Mouse (Mus musculus) embryonic facial prominence, embryonic 11.5 days (tissue): ENCODE results near the gene Gatad2b. TPM values are rescaled to one million over a fixed set of nuclear protein-coding genes. Genes with fewer than 3 reads are reported as not detected.

Source experiments
- ATAC-seq: fragments of 200-750 bp; cut with Nextera tagmentation; replicated peaks from 2 replicates; pipeline ENCODE4 v1.8.0; 2017; ENCODE audit warnings: low read depth; ENCODE audit not compliant: insufficient number of reproducible peaks, low FRiP score, low TSS enrichment
- DNase-seq: peaks from one replicate; pipeline ENCODE4 v3.0.0-alpha.2; 2015; ENCODE audit warnings: low spot score
- H3K27ac ChIP-seq: fragments of 300-500 bp; sonication (generic); replicated peaks from 2 replicates; pipeline ENCODE4 v1.5.1; 2014; ENCODE audit warnings: mild to moderate bottlenecking, low read depth, low read length, control low read depth
- H3K27me3 ChIP-seq: fragments of 300-500 bp; sonication (generic); 2 replicates; pipeline ENCODE4 v1.6.1; 2014; ENCODE audit warnings: mild to moderate bottlenecking, low read length, moderate library complexity, mixed read lengths; ENCODE audit not compliant: control insufficient read depth, insufficient read depth
- H3K36me3 ChIP-seq: fragments of 300-500 bp; sonication (generic); replicated peaks from 2 replicates; pipeline ENCODE4 v1.6.1; 2014; ENCODE audit warnings: low read depth, mild to moderate bottlenecking, low read length, moderate library complexity, mixed read lengths; ENCODE audit not compliant: control insufficient read depth, insufficient read depth
- H3K4me1 ChIP-seq: fragments of 300-500 bp; sonication (generic); 2 replicates; pipeline ENCODE4 v1.6.1; 2014; ENCODE audit warnings: low read length, mixed read lengths; ENCODE audit not compliant: control insufficient read depth, insufficient read depth
- H3K4me2 ChIP-seq: fragments of 300-500 bp; sonication (generic); 2 replicates; pipeline ENCODE4 v1.6.1; 2014; ENCODE audit warnings: low read depth, mild to moderate bottlenecking, control low read depth, low read length, moderate library complexity
- H3K4me3 ChIP-seq: fragments of 300-500 bp; sonication (generic); 2 replicates; pipeline ENCODE4 v1.5.1; 2014; ENCODE audit warnings: low read depth, low read length, control low read depth
- H3K9ac ChIP-seq: fragments of 300-500 bp; sonication (generic); replicated peaks from 2 replicates; pipeline ENCODE4 v1.6.1; 2014; ENCODE audit warnings: mild to moderate bottlenecking, control low read depth, low read length
- H3K9me3 ChIP-seq: fragments of 300-500 bp; sonication (generic); replicated peaks from 2 replicates; pipeline ENCODE4 v1.6.1; 2016; ENCODE audit warnings: mild to moderate bottlenecking, low read length, inconsistent platforms, mixed read lengths; ENCODE audit not compliant: control insufficient read depth
- WGBS: fragments of 180-500 bp; shearing (Covaris S2); extraction: QIAGEN DNeasy Blood & Tissue Kit; methylation state at CpG from one replicate; pipeline ENCODE4 v1.1.7; 2014; 5-methylcytosine and 5-hydroxymethylcytosine counted together
- polyA plus RNA-seq: library from polyadenylated mRNA; unstranded; fragments of >200 nt; fragmentation: Nextera tagmentation; extraction: Ambion mirVana; gene quantifications from 2 replicates; pipeline ENCODE4 v1.2.1, GENCODE M21; 2014

Gene Gatad2b
- polyA plus RNA-seq, 1 experiment from 2014 or later = 12.6 TPM

- Histone ChIP-seq H3K27ac (no peak overlapping the region), H3K9ac (no peak overlapping the region), H3K4me1 (no peaks in the 10 kb centered on the region), H3K27me3 (no peaks in the 10 kb centered on the region), H3K36me3 (no peaks in the 10 kb centered on the region), H3K4me2 (no peak overlapping the region), H3K4me3 (no peak overlapping the region), H3K9me3 (no peaks in the 10 kb centered on the region)
- ATAC-seq (peak; percentile 67), DNase-seq (no peak)
- 50% methylated on average over 1 of the region's 1 CpGs for WGBS
These were observed 83.2 kb downstream of the Gatad2b start for GRCm38 (mm10) chr3:90376247-90376585.

- no peak overlapping the region for H3K4me2 ChIP-seq
- H3K27me3 ChIP-seq = no peaks in the 10 kb centered on the region
- H3K4me3 ChIP-seq = no peak overlapping the region
- DNase-seq = no peak
- H3K9ac ChIP-seq = no peak overlapping the region
- H3K27ac ChIP-seq = no peak overlapping the region
- no peaks in the 10 kb centered on the region for H3K9me3 ChIP-seq
- 91% methylated on average over 5 of the region's 5 CpGs for WGBS
- ATAC-seq = no peak
- no peaks in the 10 kb centered on the region for H3K36me3 ChIP-seq
- no peaks in the 10 kb centered on the region for H3K4me1 ChIP-seq
These were observed 85.5 kb downstream of the Gatad2b start for GRCm38 (mm10) chr3:90378496-90378895.

GRCm38 (mm10) chr3:90381727-90382126 is 88.7 kb downstream of the Gatad2b start:
- Histone ChIP-seq H3K9ac (no peak overlapping the region), H3K4me3 (no peak overlapping the region), H3K36me3 (no peaks in the 10 kb centered on the region), H3K27me3 (no peaks in the 10 kb centered on the region), H3K9me3 (no peaks in the 10 kb centered on the region), H3K4me2 (no peak overlapping the region), H3K27ac (no peak overlapping the region), H3K4me1 (no peaks in the 10 kb centered on the region)
- 73% methylated on average over 11 of the region's 11 CpGs for WGBS
- no peak for DNase-seq
- ATAC-seq = no peak

- DNase-seq = no peak
- Histone ChIP-seq H3K27me3 (no peaks in the 10 kb centered on the region), H3K4me2 (no peak overlapping the region), H3K4me3 (no peak overlapping the region), H3K4me1 (no peaks in the 10 kb centered on the region), H3K9ac (no peak overlapping the region), H3K27ac (no peak overlapping the region), H3K9me3 (no peaks in the 10 kb centered on the region), H3K36me3 (no peaks in the 10 kb centered on the region; the same call in 1 of the 2 replicates)
- 89% methylated on average over 4 of the region's 4 CpGs for WGBS
- ATAC-seq = no peak
These were observed 90.7 kb downstream of the Gatad2b start for GRCm38 (mm10) chr3:90383690-90384089.

- Histone ChIP-seq H3K27ac (no peak overlapping the region), H3K4me3 (no peak overlapping the region), H3K9me3 (no peaks in the 10 kb centered on the region), H3K9ac (no peak overlapping the region), H3K36me3 (no peaks in the 10 kb centered on the region; the same call in 1 of the 2 replicates), H3K27me3 (no peaks in the 10 kb centered on the region), H3K4me2 (no peak overlapping the region), H3K4me1 (no peaks in the 10 kb centered on the region)
- 59% methylated on average over 7 of the region's 7 CpGs for WGBS
- DNase-seq (no peak), ATAC-seq (no peak)
These were observed 91.9 kb downstream of the Gatad2b start for GRCm38 (mm10) chr3:90384851-90385375.

- no peak overlapping the region for H3K27ac ChIP-seq
- H3K4me3 ChIP-seq = no peak overlapping the region
- no peaks in the 10 kb centered on the region for H3K27me3 ChIP-seq
- H3K9me3 ChIP-seq = no peaks in the 10 kb centered on the region
- DNase-seq (no peak), ATAC-seq (no peak)
- H3K36me3 ChIP-seq = peaks cover 3% of the 10 kb centered on the region
- H3K4me2 ChIP-seq = no peak overlapping the region
- 85% methylated on average over 10 of the region's 10 CpGs for WGBS
- H3K4me1 ChIP-seq = peaks cover 2% of the 10 kb centered on the region; the same call in 1 of the 2 replicates
- H3K9ac ChIP-seq = no peak overlapping the region
These were observed 93.8 kb downstream of the Gatad2b start for GRCm38 (mm10) chr3:90386817-90387216.

- DNase-seq = no peak
- WGBS = 67% methylated on average over 11 of the region's 11 CpGs
- Histone ChIP-seq H3K27me3 (no peaks in the 10 kb centered on the region), H3K4me2 (no peak overlapping the region; the same call in 1 of the 2 replicates), H3K9me3 (no peaks in the 10 kb centered on the region), H3K36me3 (peaks cover 5% of the 10 kb centered on the region), H3K27ac (no peak overlapping the region), H3K4me1 (peaks cover 2% of the 10 kb centered on the region; the same call in 1 of the 2 replicates), H3K4me3 (no peak overlapping the region), H3K9ac (0 out of 2 replicates have a peak overlapping the region, but pooled peaks have one; percentile 13)
- no peak for ATAC-seq
These were observed 94.5 kb downstream of the Gatad2b start for GRCm38 (mm10) chr3:90387483-90387882.

- ATAC-seq (no peak), DNase-seq (no peak)
- H3K4me1 ChIP-seq = peaks cover 2% of the 10 kb centered on the region; the same call in 1 of the 2 replicates
- peak overlapping the region; percentile 63 for H3K4me3 ChIP-seq
- no peak overlapping the region for H3K27ac ChIP-seq
- no peaks in the 10 kb centered on the region for H3K27me3 ChIP-seq
- 86% methylated on average over 4 of the region's 4 CpGs for WGBS
- no peaks in the 10 kb centered on the region for H3K9me3 ChIP-seq
- peak overlapping the region; percentile 85 for H3K9ac ChIP-seq
- peak overlapping the region; percentile 97 for H3K4me2 ChIP-seq
- peaks cover 12% of the 10 kb centered on the region for H3K36me3 ChIP-seq
These were observed 95.2 kb downstream of the Gatad2b start for GRCm38 (mm10) chr3:90388192-90388591.
